Mouse (Mus musculus) olfactory bulb, adult 2 months (tissue): ENCODE results near the gene F5.

ENCODE experiments used
- CTCF ChIP-seq: fragments of 200-500 bp; IDR thresholded peaks from 2 replicates; pipeline ENCODE4 v1.5.1; 2012; ENCODE audit warnings: low read depth, mild to moderate bottlenecking, low read length, moderate library complexity; ENCODE audit not compliant: insufficient read depth
- POLR2A ChIP-seq: fragments of 200-500 bp; IDR thresholded peaks from 2 replicates; pipeline ENCODE4 v1.6.1; 2012; ENCODE audit warnings: mild to moderate bottlenecking, low read depth, low read length, moderate library complexity; ENCODE audit not compliant: insufficient read depth

GRCm38 (mm10) chr1:164168818-164169217, 17.2 kb downstream of the F5 start:
- TF ChIP-seq CTCF = no peak
- TF ChIP-seq POLR2A = no peak
